Mouse (Mus musculus) ES-E14 (cell line): ENCODE results near the gene Rps6kl1. TPM values are rescaled to one million over a fixed set of nuclear protein-coding genes. Genes with fewer than 3 reads are reported as not detected.

Source experiments
- DNase-seq: peaks from one replicate; pipeline ENCODE4 v3.0.0-alpha.2; 2013; ENCODE audit warnings: low read depth, low spot score
- H3K27ac ChIP-seq: 2 replicates; pipeline ENCODE4 v1.5.1; 2012; ENCODE audit warnings: low read depth, mild to moderate bottlenecking, low read length, moderate library complexity, mixed read lengths; ENCODE audit not compliant: poor library complexity, insufficient read depth, severe bottlenecking
- H3K36me3 ChIP-seq: 2 replicates; pipeline ENCODE4 v1.6.1; 2012; ENCODE audit warnings: mild to moderate bottlenecking, low read length, moderate library complexity, mixed read lengths; ENCODE audit not compliant: control insufficient read depth, poor library complexity, insufficient read depth, severe bottlenecking
- H3K4me1 ChIP-seq, 2 experiments: fragments of 150-350 bp in 1 of 2; sonication (generic) in 1 of 2; 2 replicates each; pipeline ENCODE4 v1.6.1; 2012; ENCODE audit warnings: low read length in 2 of 2, mild to moderate bottlenecking in 1 of 2, mixed read lengths in 1 of 2; ENCODE audit not compliant: control insufficient read depth in 2 of 2, insufficient read depth in 2 of 2, poor library complexity in 1 of 2
- H3K4me3 ChIP-seq, 2 experiments: fragments of 150-350 bp in 1 of 2; sonication (generic) in 1 of 2; 2 replicates each; pipeline ENCODE4 v1.5.1; 2012; ENCODE audit warnings: low read length in 2 of 2, low read depth in 1 of 2, mild to moderate bottlenecking in 1 of 2, mixed read lengths in 1 of 2; ENCODE audit not compliant: insufficient read depth in 1 of 2, poor library complexity in 1 of 2, severe bottlenecking in 1 of 2
- H3K9ac ChIP-seq: 2 replicates; pipeline ENCODE4 v1.6.1; 2012; ENCODE audit warnings: low read depth, mild to moderate bottlenecking, low read length, mixed read lengths; ENCODE audit not compliant: poor library complexity, insufficient read depth, severe bottlenecking
- H3K9me3 ChIP-seq: fragments of 150-350 bp; sonication (generic); 2 replicates; pipeline ENCODE4 v1.6.1; 2012; ENCODE audit warnings: low read depth, mild to moderate bottlenecking, low read length; ENCODE audit not compliant: control insufficient read depth, insufficient read depth
- CHD2 ChIP-seq: IDR thresholded peaks from 2 replicates; pipeline ENCODE4 v1.6.1; 2014; ENCODE audit warnings: mild to moderate bottlenecking, low read depth, low read length, inconsistent platforms
- HCFC1 ChIP-seq: IDR thresholded peaks from 2 replicates; pipeline ENCODE4 v1.6.1; 2012; ENCODE audit warnings: low read length, inconsistent platforms, borderline replicate concordance; ENCODE audit not compliant: insufficient read depth
- MAFK ChIP-seq: IDR thresholded peaks from 2 replicates; pipeline ENCODE4 v1.6.1; 2014; ENCODE audit warnings: mild to moderate bottlenecking, low read depth, low read length, inconsistent platforms; ENCODE audit not compliant: insufficient read depth
- ZC3H11A ChIP-seq: IDR thresholded peaks from 2 replicates; pipeline ENCODE4 v1.6.1; 2012; ENCODE audit warnings: low read depth, mild to moderate bottlenecking, inconsistent platforms, low read length, borderline replicate concordance
- ZNF384 ChIP-seq: IDR thresholded peaks from 2 replicates; pipeline ENCODE4 v1.6.1; 2012; ENCODE audit warnings: low read depth, low read length, inconsistent platforms
- in situ Hi-C, 2 experiments: fragments of 600-800 bp; cut with MboI; formaldehyde crosslinking; loops; one replicate each; pipeline ENCODE4 v1.15.1; 2025; ENCODE audit warnings: low sequenced_read_pairs in 2 of 2, inconsistent platforms in 1 of 2; ENCODE audit not compliant: unreplicated experiment in 2 of 2
- total RNA-seq: library from RNA; depleted of rRNA; stranded (reverse); fragments of 300-350 nt; gene quantifications from 2 replicates; pipeline ENCODE4 v1.2.3, GENCODE M21; 2012

Gene Rps6kl1
- total RNA-seq, 1 experiment = 4.0 TPM

- Histone ChIP-seq H3K4me3 (no peak overlapping the region), H3K9me3 (no peaks in the 10 kb centered on the region), H3K4me1 (peaks cover 0 to 20% of the 10 kb centered on the region in 2 experiments; a peak in 1 of 4 replicates), H3K27ac (no peak overlapping the region), H3K36me3 (no peaks in the 10 kb centered on the region), H3K9ac (no peak overlapping the region)
- in situ Hi-C loops = no loop called here
- TF ChIP-seq ZC3H11A = no peak
- no peak for TF ChIP-seq ZNF384
- no peak for TF ChIP-seq MAFK
- TF ChIP-seq HCFC1 = no peak
- no peak for DNase-seq
Observed at GRCm38 (mm10) chr12:85174016-85174415, 23.0 kb upstream of the Rps6kl1 start.

- in situ Hi-C loops = no loop called here
- DNase-seq = no peak
- Histone ChIP-seq H3K4me3 (no peak overlapping the region), H3K36me3 (no peaks in the 10 kb centered on the region), H3K9me3 (no peaks in the 10 kb centered on the region), H3K27ac (no peak overlapping the region), H3K4me1 (peaks cover 0 to 14% of the 10 kb centered on the region in 2 experiments; a peak in 1 of 4 replicates), H3K9ac (no peak overlapping the region)
- TF ChIP-seq ZC3H11A (no peak), CHD2 (no peak), ZNF384 (no peak), HCFC1 (no peak), MAFK (no peak)
Observed at GRCm38 (mm10) chr12:85170948-85171307, 19.9 kb upstream of the Rps6kl1 start.

- peaks cover 0 to 9% of the 10 kb centered on the region in 2 experiments; a peak in 1 of 4 replicates for H3K4me1 ChIP-seq
- no peak for DNase-seq
- no peak for TF ChIP-seq ZNF384
- no peak for TF ChIP-seq CHD2
- no peak for TF ChIP-seq ZC3H11A
- no peak for TF ChIP-seq HCFC1
- no peak for TF ChIP-seq MAFK
- H3K9ac ChIP-seq = no peak overlapping the region
- no peaks in the 10 kb centered on the region for H3K36me3 ChIP-seq
- in situ Hi-C loops = no loop called here
- no peak overlapping the region for H3K4me3 ChIP-seq
- no peaks in the 10 kb centered on the region for H3K9me3 ChIP-seq
- no peak overlapping the region for H3K27ac ChIP-seq
Observed at GRCm38 (mm10) chr12:85170284-85170947, 19.4 kb upstream of the Rps6kl1 start.

- Histone ChIP-seq H3K9me3 (no peaks in the 10 kb centered on the region), H3K4me3 (no peak overlapping the region), H3K9ac (no peak overlapping the region), H3K4me1 (peaks cover 0 to 4% of the 10 kb centered on the region in 2 experiments; a peak in 1 of 4 replicates), H3K27ac (no peak overlapping the region), H3K36me3 (no peaks in the 10 kb centered on the region)
- TF ChIP-seq ZC3H11A = no peak
- TF ChIP-seq HCFC1 = no peak
- TF ChIP-seq MAFK = no peak
- no peak for TF ChIP-seq ZNF384
- TF ChIP-seq CHD2 = no peak
- no peak for DNase-seq
- in situ Hi-C loops = no loop called here
Observed at GRCm38 (mm10) chr12:85169877-85170276, 18.8 kb upstream of the Rps6kl1 start.
